ENCODE assay signal across 22 mouse cellular contexts in the genomic region with DNA sequence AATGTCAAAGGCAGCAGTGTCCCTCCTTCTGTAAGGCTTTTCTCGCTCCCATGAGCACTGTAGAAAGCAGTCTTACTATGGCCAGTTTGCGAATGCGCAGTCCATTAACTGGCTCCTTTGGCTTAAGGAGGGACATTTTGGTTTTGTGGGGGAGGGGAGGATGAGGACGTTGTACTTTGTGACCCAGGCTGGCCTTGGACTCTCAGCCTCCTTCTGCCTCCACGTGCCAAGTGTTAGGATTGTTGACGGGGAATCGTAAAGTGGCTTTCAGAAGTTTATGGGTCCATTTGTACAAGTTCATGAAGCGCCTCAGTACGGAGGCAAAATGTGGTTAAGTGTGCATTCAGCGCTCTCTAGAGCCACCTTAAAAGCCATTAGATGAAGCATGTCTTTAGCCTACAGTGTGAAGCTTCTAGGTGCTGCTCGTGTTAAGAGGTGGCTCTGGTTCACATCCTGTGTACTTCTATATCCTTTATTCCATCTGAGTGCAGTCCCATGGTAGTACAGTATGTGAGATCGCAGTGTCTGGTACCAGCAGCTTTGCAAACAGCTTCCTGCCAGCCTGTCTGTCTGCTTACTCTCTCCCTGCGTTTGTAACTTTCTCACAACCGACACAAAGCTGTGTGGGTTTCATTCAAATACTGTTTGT. TPM values are rescaled to one million over a fixed set of nuclear protein-coding genes. Genes with fewer than 3 reads are reported as not detected.
DNase-seq lines count a peak whose midpoint lies in the region; ATAC-seq lines count a peak whose summit lies in the region.
"Had no signal": no experiment of that assay in that cellular context is flagged by ENCODE, and none has a peak within 500 bp of the region (broad histone marks: within the 10 kb centered on the region; RNA-seq: fewer than 3 reads in every experiment).

No protein-coding gene starts in this region.

- no peaks in the 10 kb centered on the region for H3K4me1 ChIP-seq in kidney, embryonic 14.5 days (ENCODE audit: control insufficient read depth, insufficient read depth, low read length)
- no peaks in the 10 kb centered on the region for H3K4me1 ChIP-seq in kidney, embryonic 15.5 days
- H3K4me1 ChIP-seq: forebrain, embryonic 12.5 days; hindbrain, embryonic 15.5 days had no signal

- H3K9me3 ChIP-seq in kidney, embryonic 14.5 days (ENCODE audit: control insufficient read depth, low read length) = no peaks in the 10 kb centered on the region
- no peaks in the 10 kb centered on the region for H3K9me3 ChIP-seq in kidney, embryonic 15.5 days (replicated peaks)
- H3K9me3 ChIP-seq: embryonic facial prominence, embryonic 13.5 days; forebrain, embryonic 12.5 days; hindbrain, embryonic 15.5 days had no signal

- H3K27ac ChIP-seq in kidney, embryonic 14.5 days (ENCODE audit: low read depth, low read length) = no peak overlapping the region
- H3K27ac ChIP-seq in kidney, embryonic 15.5 days = no peak overlapping the region
- H3K27ac ChIP-seq: embryonic facial prominence, embryonic 13.5 days; forebrain, embryonic 12.5 days; hindbrain, embryonic 15.5 days had no signal

- H3K27me3 ChIP-seq in kidney, embryonic 14.5 days (ENCODE audit: control insufficient read depth, insufficient read depth, low read length) = no peaks in the 10 kb centered on the region
- no peaks in the 10 kb centered on the region for H3K27me3 ChIP-seq in kidney, embryonic 15.5 days
- H3K27me3 ChIP-seq: CH12.LX; embryonic facial prominence, embryonic 13.5 days; forebrain, embryonic 12.5 days; hindbrain, embryonic 15.5 days; Patski had no signal

- ATAC-seq in kidney, embryonic 14.5 days (ENCODE audit: low FRiP score, low TSS enrichment) = no peak
- no peak for ATAC-seq in kidney, embryonic 15.5 days (replicated peaks; ENCODE audit: low FRiP score)
- ATAC-seq: activated CD4-positive, CD25-positive, alpha-beta regulatory T cell, adult 4 months; forebrain, embryonic 16.5 days; Patski had no signal

- H3K4me2 ChIP-seq in kidney, embryonic 14.5 days (replicated peaks; ENCODE audit: low read depth, low read length) = no peak overlapping the region
- no peak overlapping the region for H3K4me2 ChIP-seq in kidney, embryonic 15.5 days
- H3K4me2 ChIP-seq: embryonic facial prominence, embryonic 13.5 days; forebrain, embryonic 12.5 days; hindbrain, embryonic 15.5 days had no signal

- H3K4me3 ChIP-seq in kidney, embryonic 14.5 days (ENCODE audit: low read length) = no peak overlapping the region
- H3K4me3 ChIP-seq in kidney, embryonic 15.5 days (replicated peaks) = no peak overlapping the region
- H3K4me3 ChIP-seq: embryonic facial prominence, embryonic 13.5 days; forebrain, embryonic 12.5 days; hindbrain, embryonic 15.5 days had no signal

- 54% methylated on average over 14 of the region's 14 CpGs for WGBS in kidney, embryonic 14.5 days
- WGBS in kidney, embryonic 15.5 days = 55% methylated on average over 14 of the region's 14 CpGs

- H3K36me3 ChIP-seq in kidney, embryonic 14.5 days (ENCODE audit: control insufficient read depth, insufficient read depth, low read length) = peaks cover 37% of the 10 kb centered on the region
- H3K36me3 ChIP-seq in kidney, embryonic 15.5 days = peaks cover 76% of the 10 kb centered on the region

- no peak overlapping the region for H3K9ac ChIP-seq in kidney, embryonic 14.5 days (ENCODE audit: low read depth, low read length)
- H3K9ac ChIP-seq in kidney, embryonic 15.5 days = no peak overlapping the region
- H3K9ac ChIP-seq: embryonic facial prominence, embryonic 13.5 days; forebrain, embryonic 12.5 days; hindbrain, embryonic 15.5 days had no signal

- DNase-seq in heart, adult 11 months = peak; percentile 56
- DNase-seq in heart, postnatal 4 days = no peak
- DNase-seq in kidney, adult 18-20 months = peak; percentile 34
- DNase-seq in kidney, postnatal 36 days = peak; percentile 53 to 70
- DNase-seq in yolk sac, embryonic 10.5 days (ENCODE audit: low spot score) = peak; percentile 39
- no peak for DNase-seq in gastrocnemius, adult 18-20 months (ENCODE audit: low spot score)
- DNase-seq: adrenal gland, postnatal 25 days; B cell, adult 2 months; cerebellum, adult 18-20 months; cerebellum, adult 9-11 months; cerebellum, postnatal 36 days; gastrocnemius, postnatal 14 days; heart, postnatal 14 days had no signal

RNA-seq across cellular contexts. Expression of gene Il6st, which starts 27.9 kb away (rescaled TPM):
- 100 to 1,000 TPM; 149 to 157 TPM for total RNA-seq in heart, postnatal 4 days (2021)
- 12.4 and 31.8 TPM in 2 replicates for polyA plus RNA-seq in kidney, embryonic 14.5 days (2014; fragmentation: Nextera tagmentation; extraction: Ambion mirVana)
- 35.4 and 40.4 TPM in 2 replicates for polyA plus RNA-seq in kidney, embryonic 15.5 days (2015; fragmentation: Nextera tagmentation; extraction: Ambion mirVana)
- 100 to 1,000 TPM; 162 to 172 TPM for total RNA-seq in gastrocnemius, adult 18-20 months (2021)

Comparison
In these comparisons a context has a peak if more than half of its experiments do, and no peak if none do; other contexts are left out.
1. DNase-seq: peak in heart, adult 11 months (single experiment), kidney, adult 18-20 months (single experiment), kidney, postnatal 36 days (2 of 2) and yolk sac, embryonic 10.5 days (single experiment); none in heart, postnatal 4 days (single experiment) and gastrocnemius, adult 18-20 months (single experiment).